Mouse (Mus musculus) C2C12 (cell line): ENCODE measurements around the gene Necap2.

Experiments used
- CTCF ChIP-seq: IDR thresholded peaks from one replicate; pipeline ENCODE4 v1.5.1; 2011; ENCODE audit not compliant: control insufficient read depth, insufficient read depth, insufficient read length
- MYOG ChIP-seq: IDR thresholded peaks from one replicate; pipeline ENCODE4 v1.6.1; 2011; ENCODE audit not compliant: control insufficient read depth, insufficient read length; ENCODE audit errors: extremely low read depth

DNA sequence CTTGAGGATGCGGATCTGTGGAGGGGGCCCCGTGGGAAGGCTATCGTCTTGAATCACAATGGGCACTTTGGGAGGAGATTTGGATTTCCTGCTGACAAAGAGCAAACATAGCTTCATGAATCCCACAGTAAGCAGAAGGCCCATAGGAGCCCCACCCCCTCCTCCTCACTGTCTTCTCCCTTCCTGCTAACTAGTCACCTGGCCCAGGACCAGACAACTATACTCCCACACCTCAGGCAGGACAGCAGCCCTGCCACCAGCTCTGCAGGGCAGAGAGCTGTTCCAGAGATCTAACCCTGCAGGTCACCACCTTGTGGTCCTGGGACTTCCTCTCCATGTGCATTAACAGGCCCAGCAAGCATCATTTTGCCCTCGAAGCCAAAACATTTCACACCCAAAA lies 40.5 kb upstream of the Necap2 start:
- TF ChIP-seq CTCF, result no peak
- TF ChIP-seq MYOG, result no peak
